Mouse (Mus musculus) CH12.LX (cell line): ENCODE results near the gene Msmp. TPM values are rescaled to one million over a fixed set of nuclear protein-coding genes. Genes with fewer than 3 reads are reported as not detected.

Experiments
- DNase-seq: peaks from one replicate; pipeline ENCODE4 v3.0.0-alpha.2; 2013; ENCODE audit errors: extremely low read depth
- H3K27ac ChIP-seq: 2 replicates; pipeline ENCODE4 v1.5.1; 2012; ENCODE audit warnings: low read depth, mild to moderate bottlenecking, control low read depth, moderate library complexity; ENCODE audit not compliant: insufficient read depth
- H3K27me3 ChIP-seq: replicated peaks from 2 replicates; pipeline ENCODE3; 2012; ENCODE audit warnings: inconsistent platforms
- H3K36me3 ChIP-seq, 2 experiments: replicated peaks in 1 of 2; 2 replicates each; pipeline versions ENCODE3 to v1.6.1; 2012; ENCODE audit warnings: inconsistent platforms in 1 of 2, low read length in 1 of 2, mild to moderate bottlenecking in 1 of 2, mixed read lengths in 1 of 2, moderate library complexity in 1 of 2; ENCODE audit not compliant: control insufficient read depth in 1 of 2, insufficient read depth in 1 of 2
- H3K4me1 ChIP-seq, 2 experiments: 2 replicates each; pipeline ENCODE4 v1.6.1; 2012; ENCODE audit warnings: inconsistent platforms in 1 of 2, moderate library complexity in 1 of 2; ENCODE audit not compliant: insufficient read depth in 2 of 2, control insufficient read depth in 1 of 2
- H3K4me2 ChIP-seq: 2 replicates; pipeline ENCODE4 v1.6.1; 2012; ENCODE audit warnings: low read depth, mild to moderate bottlenecking, control low read depth; ENCODE audit not compliant: poor library complexity, insufficient read depth, severe bottlenecking
- H3K4me3 ChIP-seq, 3 experiments: fragments of 150-350 bp in 1 of 3; sonication (generic) in 1 of 3; replicated peaks in 1 of 3; 2 replicates each; pipeline versions ENCODE3 to v1.5.1; 2011 to 2012; ENCODE audit warnings: low read depth in 2 of 3, low read length in 2 of 3, mild to moderate bottlenecking in 2 of 3, moderate library complexity in 2 of 3, control low read depth in 1 of 3, improper control_type of control experiment in 1 of 3, inconsistent platforms in 1 of 3, mixed read lengths in 1 of 3; ENCODE audit not compliant: poor library complexity in 1 of 3
- H3K79me2 ChIP-seq: replicated peaks from 2 replicates; pipeline ENCODE4 v1.6.1; 2012; ENCODE audit warnings: mild to moderate bottlenecking, moderate library complexity; ENCODE audit not compliant: control insufficient read depth, poor library complexity, insufficient read depth, severe bottlenecking; ENCODE audit errors: extremely low read depth
- H3K9ac ChIP-seq: 2 replicates; pipeline ENCODE4 v1.6.1; 2012; ENCODE audit warnings: low read depth, mild to moderate bottlenecking, control low read depth, moderate library complexity; ENCODE audit not compliant: insufficient read depth
- H3K9me3 ChIP-seq: replicated peaks from 2 replicates; pipeline ENCODE3; 2012; ENCODE audit warnings: low read length, inconsistent platforms, mixed read lengths
- BHLHE40 ChIP-seq: IDR thresholded peaks from 2 replicates; pipeline ENCODE4 v1.6.1; 2011; ENCODE audit warnings: mild to moderate bottlenecking, low read depth, low read length, improper control_type of control experiment
- CHD1 ChIP-seq: IDR thresholded peaks from 2 replicates; pipeline ENCODE4 v1.6.1; 2012; ENCODE audit warnings: low read depth, low read length, improper control_type of control experiment, inconsistent platforms
- E2F4 ChIP-seq: IDR thresholded peaks from 2 replicates; pipeline ENCODE4 v1.6.1; 2011; ENCODE audit warnings: low read depth, low read length, improper control_type of control experiment; ENCODE audit not compliant: insufficient replicate concordance
- EP300 ChIP-seq: IDR thresholded peaks from 2 replicates; pipeline ENCODE4 v1.6.1; 2011; ENCODE audit warnings: low read length, improper control_type of control experiment
- ETS1 ChIP-seq: conservative IDR thresholded peaks from 2 replicates; pipeline ENCODE4 v1.6.1; 2012; ENCODE audit warnings: low read depth, mild to moderate bottlenecking, inconsistent platforms, low read length, improper control_type of control experiment, moderate library complexity
- GABPA ChIP-seq: IDR thresholded peaks from 2 replicates; pipeline ENCODE4 v1.6.1; 2012; ENCODE audit warnings: low read depth, low read length, improper control_type of control experiment, inconsistent platforms; ENCODE audit not compliant: insufficient replicate concordance
- IRF4 ChIP-seq: IDR thresholded peaks from 2 replicates; pipeline ENCODE4 v1.6.1; 2014; ENCODE audit warnings: low read depth, mild to moderate bottlenecking, inconsistent platforms, low read length, improper control_type of control experiment
- JUN ChIP-seq: IDR thresholded peaks from 2 replicates; pipeline ENCODE4 v1.6.1; 2011; ENCODE audit warnings: low read depth, mild to moderate bottlenecking, low read length, improper control_type of control experiment, moderate library complexity; ENCODE audit not compliant: insufficient read depth
- MAX ChIP-seq: IDR thresholded peaks from 2 replicates; pipeline ENCODE4 v1.6.1; 2011; ENCODE audit warnings: low read length, improper control_type of control experiment
- MXI1 ChIP-seq: IDR thresholded peaks from 2 replicates; pipeline ENCODE4 v1.6.1; 2011; ENCODE audit warnings: mild to moderate bottlenecking, low read depth, low read length, improper control_type of control experiment
- MYC ChIP-seq: IDR thresholded peaks from 2 replicates; pipeline ENCODE4 v1.6.1; 2011; ENCODE audit warnings: low read depth, mild to moderate bottlenecking, improper control_type of control experiment, low read length
- NRF1 ChIP-seq: IDR thresholded peaks from 2 replicates; pipeline ENCODE4 v1.6.1; 2014; ENCODE audit warnings: low read depth, mild to moderate bottlenecking, inconsistent platforms, low read length, improper control_type of control experiment, moderate library complexity
- PAX5 ChIP-seq: IDR thresholded peaks from 2 replicates; pipeline ENCODE4 v1.6.1; 2012; ENCODE audit warnings: low read length, inconsistent platforms, mixed read lengths
- POLR2A ChIP-seq: IDR thresholded peaks from 2 replicates; pipeline ENCODE4 v1.6.1; 2011; ENCODE audit warnings: low read depth, mild to moderate bottlenecking, improper control_type of control experiment, low read length
- POLR2AphosphoS2 ChIP-seq: IDR thresholded peaks from 2 replicates; pipeline ENCODE4 v1.6.1; 2011; ENCODE audit warnings: low read depth, low read length, improper control_type of control experiment
- RCOR1 ChIP-seq: conservative IDR thresholded peaks from 2 replicates; pipeline ENCODE4 v1.6.1; 2012; ENCODE audit warnings: low read depth, mild to moderate bottlenecking, inconsistent platforms, low read length, improper control_type of control experiment
- SIN3A ChIP-seq: IDR thresholded peaks from 2 replicates; pipeline ENCODE4 v1.6.1; 2012; ENCODE audit warnings: low read length, improper control_type of control experiment, inconsistent platforms
- SMC3 ChIP-seq: IDR thresholded peaks from 2 replicates; pipeline ENCODE4 v1.6.1; 2011; ENCODE audit warnings: low read depth, low read length, improper control_type of control experiment
- TCF12 ChIP-seq: IDR thresholded peaks from 2 replicates; pipeline ENCODE4 v1.6.1; 2014; ENCODE audit warnings: low read depth, mild to moderate bottlenecking, inconsistent platforms, low read length, improper control_type of control experiment
- USF1 ChIP-seq: IDR thresholded peaks from 2 replicates; pipeline ENCODE4 v1.6.1; 2014; ENCODE audit warnings: low read depth, mild to moderate bottlenecking, inconsistent platforms, low read length, improper control_type of control experiment
- USF2 ChIP-seq: conservative IDR thresholded peaks from 2 replicates; pipeline ENCODE4 v1.6.1; 2011; ENCODE audit warnings: low read depth, low read length, improper control_type of control experiment
- ZC3H11A ChIP-seq: IDR thresholded peaks from 2 replicates; pipeline ENCODE4 v1.6.1; 2012; ENCODE audit warnings: low read depth, mild to moderate bottlenecking, inconsistent platforms, low read length, improper control_type of control experiment
- ZKSCAN1 ChIP-seq: IDR thresholded peaks from 2 replicates; pipeline ENCODE4 v1.6.1; 2012; ENCODE audit warnings: low read depth, inconsistent platforms, low read length, improper control_type of control experiment, borderline replicate concordance
- ZMIZ1 ChIP-seq: IDR thresholded peaks from 2 replicates; pipeline ENCODE4 v1.6.1; 2012; ENCODE audit warnings: low read depth, mild to moderate bottlenecking, inconsistent platforms, low read length, improper control_type of control experiment
- dilution Hi-C: fragments of 300-500 bp; cut with MboI; formaldehyde crosslinking; loops from 2 replicates; pipeline ENCODE4 v1.14.3; 2020; ENCODE audit warnings: low sequenced_read_pairs; ENCODE audit not compliant: extremely low pct_unique_long_range_greater_than_20kb, extremely low pct_ligation_motif_present
- in situ Hi-C: fragments of 300-500 bp; cut with MboI; formaldehyde crosslinking; loops from 3 replicates; pipeline ENCODE4 v1.14.3; 2019; ENCODE audit warnings: low sequenced_read_pairs, low pct_ligation_motif_present, low pct_unique_long_range_greater_than_20kb, mixed read lengths
- polyA plus RNA-seq: library from polyadenylated mRNA; unstranded; fragments of >175 nt; gene quantifications from 2 replicates; pipeline ENCODE4 v1.2.1, GENCODE M21; 2012; ENCODE audit warnings: low read depth; ENCODE audit not compliant: insufficient read length
- total RNA-seq, 2 experiments: library from RNA; depleted of rRNA; stranded (reverse); fragments of 300-350 nt in 1 of 2; fragments of >200 nt in 1 of 2; gene quantifications; 2 replicates each; pipeline ENCODE4 v1.2.3; 2012 to 2014

Msmp gene
- total and polyA plus RNA-seq, 3 experiments: 0.72 to 5.9 TPM; not detected in 1

DNA sequence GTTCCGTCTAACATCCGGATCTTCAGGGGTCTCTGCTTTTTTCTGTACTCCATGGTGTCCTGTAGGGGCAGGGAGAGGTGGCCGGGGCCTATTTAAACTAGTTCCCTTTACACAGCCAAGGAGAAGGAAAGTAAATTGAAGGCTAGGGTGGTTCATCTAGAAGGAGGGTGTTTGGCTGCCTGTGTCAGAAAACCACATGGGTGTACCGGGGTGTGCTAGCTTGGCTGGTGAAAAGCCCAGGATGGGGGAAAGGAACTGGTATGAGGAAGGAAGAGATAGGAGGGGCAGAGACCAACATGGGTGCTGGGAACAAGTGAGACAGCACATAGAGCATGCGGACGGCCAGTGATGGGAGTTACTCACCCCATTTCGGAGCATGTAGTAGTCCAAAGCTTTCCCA is 28.4 kb downstream of the Msmp start:
- Histone ChIP-seq H3K79me2 (peaks cover 38% of the 10 kb centered on the region), H3K9ac (no peak overlapping the region), H3K4me1 (peaks cover 24 to 79% of the 10 kb centered on the region in 2 experiments), H3K4me2 (no peak overlapping the region), H3K27ac (no peak overlapping the region), H3K4me3 (no peak overlapping the region), H3K9me3 (peaks cover 11% of the 10 kb centered on the region), H3K27me3 (no peaks in the 10 kb centered on the region), H3K36me3 (peaks cover 55 to 70% of the 10 kb centered on the region in 2 experiments)
- in situ Hi-C loops: loop anchor here (25.0 kb wide), 1 partner anchor 544 kb away; the partner anchor contains the start of genes Fancg and Vcp
- TF ChIP-seq CHD1: no peak
- TF ChIP-seq ETS1: no peak
- DNase-seq: no peak
- dilution Hi-C loops: no loop called here

DNA sequence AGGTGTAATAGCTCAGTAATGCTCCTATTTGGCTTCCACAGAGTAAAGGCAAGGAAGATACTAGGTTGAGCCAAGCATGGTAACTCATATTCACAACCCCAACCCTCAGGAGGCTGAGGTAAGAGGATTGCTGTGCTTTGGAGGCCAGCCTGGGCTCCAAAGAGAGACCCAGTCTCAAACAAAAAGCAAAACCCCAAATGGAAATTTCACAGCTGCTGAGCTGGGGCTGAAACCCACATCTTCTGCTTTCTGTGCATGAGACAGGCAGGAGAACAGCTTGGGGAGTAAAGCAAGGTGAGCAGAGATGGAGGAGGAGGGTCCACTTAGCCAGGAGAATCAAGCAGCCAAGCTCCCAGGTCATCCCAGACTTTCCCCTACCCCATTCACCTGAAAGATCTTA is 30.4 kb downstream of the Msmp start:
- no peak overlapping the region for H3K4me3 ChIP-seq
- in situ Hi-C loops: loop anchor here (25.0 kb wide), 1 partner anchor 542 kb away; the partner anchor contains the start of genes Fancg and Vcp
- H3K27ac ChIP-seq: peak overlapping the region; percentile 34
- H3K4me2 ChIP-seq: no peak overlapping the region
- no peaks in the 10 kb centered on the region for H3K27me3 ChIP-seq
- TF ChIP-seq BHLHE40 (no peak; the same call in 1 of the 2 replicates), MAX (no peak), NRF1 (no peak), USF2 (no peak), POLR2AphosphoS2 (no peak), MXI1 (0 out of 2 replicates have a peak, but pooled peaks have one; percentile 28), SIN3A (peak; percentile 72), CHD1 (no peak), ZKSCAN1 (no peak), ETS1 (peak; percentile 62), E2F4 (no peak), ZC3H11A (no peak), RCOR1 (no peak), JUN (0 out of 2 replicates have a peak, but pooled peaks have one; percentile 11), SMC3 (no peak; the same call in 1 of the 2 replicates), GABPA (no peak), IRF4 (no peak), PAX5 (no peak), USF1 (no peak), EP300 (no peak; the same call in 1 of the 2 replicates), ZMIZ1 (no peak), POLR2A (no peak), TCF12 (peak; percentile 46; the same call in 1 of the 2 replicates), MYC (no peak)
- peaks cover 75 to 90% of the 10 kb centered on the region in 2 experiments for H3K36me3 ChIP-seq
- peaks cover 19% of the 10 kb centered on the region for H3K79me2 ChIP-seq
- peaks cover 20 to 59% of the 10 kb centered on the region in 2 experiments for H3K4me1 ChIP-seq
- dilution Hi-C loops: no loop called here
- H3K9me3 ChIP-seq: peaks cover 11% of the 10 kb centered on the region
- DNase-seq: peak; percentile 55
- no peak overlapping the region for H3K9ac ChIP-seq
